Mouse (Mus musculus): ENCODE data around the gene Arl4c.

DNA sequence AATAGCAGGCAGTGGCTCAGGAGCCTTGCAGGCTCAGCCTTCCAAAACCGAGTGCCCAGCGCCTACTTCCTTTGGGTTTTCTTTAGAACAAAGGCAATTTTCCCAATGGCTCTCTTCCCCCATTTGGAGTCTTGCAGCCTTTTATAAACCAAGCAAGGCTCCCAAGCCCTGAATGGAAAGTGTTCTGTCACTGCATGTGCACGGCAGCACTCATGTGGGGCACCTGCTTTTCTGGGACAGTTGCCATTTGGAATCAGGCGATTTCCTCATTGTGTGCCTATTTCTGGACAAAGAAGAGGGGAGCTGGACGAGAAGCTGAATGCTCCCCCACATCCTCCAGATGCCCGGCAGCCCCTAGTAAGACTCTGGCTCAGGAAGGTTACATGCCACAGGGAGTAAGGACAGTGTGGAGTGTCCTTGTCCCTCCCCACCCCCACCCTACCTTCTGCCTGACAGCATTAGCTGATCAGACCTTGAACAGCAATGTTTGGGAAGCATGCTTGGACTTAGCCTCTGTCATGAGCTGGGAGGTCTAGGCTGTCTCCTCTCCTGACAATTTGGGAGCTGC, 43.6 kb downstream of the Arl4c start:
- TF ChIP-seq CTCF (IDR thresholded peaks at IDR 0.05; ENCODE audit: borderline replicate concordance, extremely low read depth, insufficient read depth, insufficient read length) (no peak), POLR2A (IDR thresholded peaks at IDR 0.05; ENCODE audit: borderline replicate concordance, extremely low read depth, insufficient read depth, insufficient read length, poor library complexity, severe bottlenecking) (no peak)

All from brain, embryonic 14.5 days (tissue).